Mouse (Mus musculus) lung, embryonic 14.5 days (tissue): ENCODE data around the gene Slc25a20. TPM values are rescaled to one million over a fixed set of nuclear protein-coding genes. Genes with fewer than 3 reads are reported as not detected.
"Not testable (repeated sequence)": the region's sequence is repeated elsewhere in the genome, so short reads cannot be mapped to it uniquely, and the experiment has no call there.

ENCODE experiments used
- ATAC-seq: fragments of 200-750 bp; cut with Nextera tagmentation; 2 replicates; pipeline ENCODE4 v1.8.0; 2017; ENCODE audit warnings: mild to moderate bottlenecking, moderate TSS enrichment, moderate library complexity; ENCODE audit not compliant: insufficient read depth
- DNase-seq: peaks from one replicate; pipeline ENCODE4 v3.0.0-alpha.2; 2015
- H3K27ac ChIP-seq: fragments of 300-500 bp; sonication (generic); 2 replicates; pipeline ENCODE4 v1.5.1; 2014; ENCODE audit warnings: low read depth, mild to moderate bottlenecking, moderate library complexity
- H3K27me3 ChIP-seq: fragments of 300-500 bp; sonication (generic); 2 replicates; pipeline ENCODE4 v1.6.1; 2014; ENCODE audit warnings: low read length, control low read depth; ENCODE audit not compliant: insufficient read depth
- H3K36me3 ChIP-seq: fragments of 300-500 bp; sonication (generic); 2 replicates; pipeline ENCODE4 v1.6.1; 2014; ENCODE audit warnings: control low read depth; ENCODE audit not compliant: insufficient read depth
- H3K4me1 ChIP-seq: fragments of 300-500 bp; sonication (generic); 2 replicates; pipeline ENCODE4 v1.6.1; 2014; ENCODE audit warnings: antibody characterized with exemption, control low read depth; ENCODE audit not compliant: insufficient read depth
- H3K4me2 ChIP-seq: fragments of 300-500 bp; sonication (generic); 2 replicates; pipeline ENCODE4 v1.6.1; 2014; ENCODE audit warnings: mild to moderate bottlenecking
- H3K4me3 ChIP-seq: fragments of 300-500 bp; sonication (generic); 2 replicates; pipeline ENCODE4 v1.5.1; 2014; ENCODE audit warnings: low read depth, low read length
- H3K9ac ChIP-seq: fragments of 300-500 bp; sonication (generic); 2 replicates; pipeline ENCODE4 v1.6.1; 2014
- H3K9me3 ChIP-seq: fragments of 300-500 bp; sonication (generic); 2 replicates; pipeline ENCODE4 v1.6.1; 2016; ENCODE audit warnings: low read depth, low read length, control low read depth
- CTCF ChIP-seq: IDR thresholded peaks from 2 replicates; pipeline ENCODE4 v1.5.1; 2016; ENCODE audit warnings: antibody characterized with exemption, low read depth
- WGBS: fragments of 180-500 bp; shearing (Covaris S2); extraction: QIAGEN DNeasy Blood & Tissue Kit; methylation state at CpG from one replicate; pipeline ENCODE4 v1.1.7; 2014; 5-methylcytosine and 5-hydroxymethylcytosine counted together
- polyA plus RNA-seq: library from polyadenylated mRNA; unstranded; fragments of >200 nt; fragmentation: Nextera tagmentation; extraction: Ambion mirVana; gene quantifications from 2 replicates; pipeline ENCODE4 v1.2.1, GENCODE M21; 2014

Gene Slc25a20
- polyA plus RNA-seq, 1 experiment from 2014 or later, result 27.6 TPM

DNA sequence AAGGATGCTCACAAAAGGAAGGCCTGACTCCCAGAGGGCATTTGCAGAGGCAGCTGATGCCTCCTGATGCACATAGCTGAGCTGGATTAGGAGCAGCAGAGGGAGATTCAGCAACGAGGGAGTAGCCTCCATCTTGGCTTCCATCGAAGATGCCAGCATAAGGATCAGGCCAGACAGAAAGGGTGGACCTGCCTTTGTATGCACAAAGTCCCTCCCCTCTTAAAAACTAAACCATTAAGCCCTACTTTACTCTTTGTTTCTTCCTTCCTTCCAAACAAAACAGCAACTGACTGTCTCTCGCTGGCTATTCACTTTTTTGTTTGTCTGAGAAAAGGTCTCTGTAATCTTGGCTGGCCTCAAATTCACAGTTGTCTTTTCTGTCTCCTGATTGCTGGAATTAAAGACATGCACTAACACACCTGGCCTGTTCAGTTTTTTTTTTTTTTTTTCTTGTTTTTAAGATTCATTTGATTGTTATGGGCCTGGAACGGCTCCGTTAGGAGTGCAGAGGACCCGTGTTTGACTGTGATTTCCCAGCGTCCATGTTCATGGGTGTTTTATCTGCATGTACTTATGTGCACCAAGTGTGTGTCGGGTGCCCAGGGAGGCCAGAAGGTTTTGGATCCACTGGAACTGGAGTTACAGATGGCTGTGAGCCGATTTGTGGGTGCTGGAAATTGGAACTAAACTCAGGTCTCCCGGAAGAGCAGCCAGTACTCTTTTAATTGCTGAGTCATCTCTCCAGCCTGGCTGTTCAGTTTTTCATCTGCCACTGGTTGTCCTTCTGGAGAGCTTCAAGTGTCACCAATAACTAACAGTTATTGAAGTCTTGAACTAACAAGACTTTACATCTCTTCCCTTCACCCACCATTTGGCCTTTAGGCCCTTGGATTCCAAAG is 7.1 kb upstream of the Slc25a20 start:
- ATAC-seq (no peak), DNase-seq (no peak)
- Histone ChIP-seq H3K9ac (no peak overlapping the region), H3K4me1 (peaks cover 4% of the 10 kb centered on the region; the same call in 1 of the 2 replicates), H3K4me3 (no peak overlapping the region), H3K27ac (no peak overlapping the region), H3K27me3 (no peaks in the 10 kb centered on the region), H3K9me3 (no peaks in the 10 kb centered on the region), H3K4me2 (no peak overlapping the region), H3K36me3 (no peaks in the 10 kb centered on the region)
- 74% methylated on average over 10 of the region's 10 CpGs for WGBS
- TF ChIP-seq CTCF, result no peak

GRCm38 (mm10) chr9:108655865-108656264 is 6.0 kb upstream of the Slc25a20 start:
- H3K9me3 ChIP-seq, ATAC-seq, H3K27me3 ChIP-seq, DNase-seq, H3K27ac ChIP-seq, H3K4me1 ChIP-seq, H3K9ac ChIP-seq, H3K4me3 ChIP-seq, H3K36me3 ChIP-seq, H3K4me2 ChIP-seq: not testable (repeated sequence)
- 71% methylated on average over 7 of the region's 7 CpGs for WGBS

GRCm38 (mm10) chr9:108662660-108663059 is 772 bp downstream of the Slc25a20 start:
- no peak overlapping the region for H3K27ac ChIP-seq

GRCm38 (mm10) chr9:108669875-108670274 is 8.0 kb downstream of the Slc25a20 start:
- no peaks in the 10 kb centered on the region for H3K9me3 ChIP-seq
- no peaks in the 10 kb centered on the region for H3K27me3 ChIP-seq
- H3K9ac ChIP-seq, result no peak overlapping the region
- peak; percentile 68 for TF ChIP-seq CTCF
- 53% methylated on average over 8 of the region's 8 CpGs for WGBS
- ATAC-seq (0 out of 2 replicates have a peak, but pooled peaks have one; percentile 28), DNase-seq (peak; percentile 79)
- H3K36me3 ChIP-seq, result peaks cover 22% of the 10 kb centered on the region; the same call in 1 of the 2 replicates
- H3K4me3 ChIP-seq, result no peak overlapping the region
- H3K4me2 ChIP-seq, result no peak overlapping the region
- no peaks in the 10 kb centered on the region for H3K4me1 ChIP-seq
- no peak overlapping the region for H3K27ac ChIP-seq

More at GRCm38 (mm10) chr9:108662660-108663059, 772 bp downstream of the Slc25a20 start:
- Histone ChIP-seq H3K27me3 (no peaks in the 10 kb centered on the region), H3K4me1 (no peaks in the 10 kb centered on the region; the same call in none of the 2 replicates), H3K4me2 (peak overlapping the region; percentile 72), H3K9me3 (no peaks in the 10 kb centered on the region), H3K4me3 (peak overlapping the region; percentile 71), H3K36me3 (no peaks in the 10 kb centered on the region), H3K9ac (peak overlapping the region; percentile 65)
- no peak for ATAC-seq
- 24% methylated on average over 6 of the region's 6 CpGs for WGBS
- TF ChIP-seq CTCF, result no peak
- DNase-seq, result no peak

DNA sequence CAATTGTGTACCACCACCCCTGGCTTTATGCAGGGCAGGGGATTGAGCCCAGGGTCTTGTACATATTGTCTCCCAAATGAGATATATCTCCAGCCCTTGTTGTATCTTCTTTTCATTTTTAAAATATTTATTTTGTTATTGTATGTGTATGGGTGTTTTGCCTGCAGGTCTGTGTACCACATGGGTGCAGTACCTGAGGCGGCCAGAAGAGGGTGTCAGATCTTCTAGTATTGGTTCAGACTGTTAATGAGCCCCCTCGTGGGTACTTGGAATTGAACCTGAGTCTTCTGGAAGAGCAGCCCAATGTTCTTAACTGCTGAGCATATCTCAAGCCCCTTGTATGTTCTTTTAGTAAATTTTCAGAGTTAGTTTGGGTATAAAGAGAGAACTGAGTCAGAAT is 11.3 kb downstream of the Slc25a20 start:
- H3K27me3 ChIP-seq, result no peaks in the 10 kb centered on the region
- H3K9ac ChIP-seq, result no peak overlapping the region
- no peak overlapping the region for H3K4me3 ChIP-seq
- H3K4me2 ChIP-seq, result no peak overlapping the region
- peaks cover 22% of the 10 kb centered on the region; the same call in 1 of the 2 replicates for H3K36me3 ChIP-seq
- ATAC-seq (no peak), DNase-seq (peak; percentile 49)
- WGBS, result 51% methylated on average over 2 of the region's 2 CpGs
- no peaks in the 10 kb centered on the region for H3K9me3 ChIP-seq
- peak; percentile 54 for TF ChIP-seq CTCF
- no peak overlapping the region for H3K27ac ChIP-seq
- no peaks in the 10 kb centered on the region for H3K4me1 ChIP-seq

DNA sequence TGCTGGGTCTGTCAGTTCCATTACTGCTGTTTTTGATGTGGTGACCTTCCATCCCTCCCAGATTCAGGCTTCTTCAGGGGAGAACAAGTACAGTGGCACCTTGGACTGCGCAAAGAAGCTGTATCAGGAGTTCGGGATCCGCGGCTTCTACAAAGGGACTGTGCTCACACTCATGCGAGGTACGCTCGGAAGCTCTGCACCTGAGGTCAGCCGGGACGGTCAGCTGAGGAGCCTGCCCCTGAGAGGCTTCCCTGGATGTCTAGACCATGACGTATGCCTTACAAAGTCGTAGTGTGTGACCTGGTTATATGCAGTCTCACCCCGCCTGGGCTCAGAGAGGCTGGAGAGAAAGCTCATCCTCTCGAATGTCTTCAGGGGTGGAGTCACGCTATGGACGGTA is 18.1 kb downstream of the Slc25a20 start:
- Histone ChIP-seq H3K9me3 (no peaks in the 10 kb centered on the region), H3K36me3 (peaks cover 28% of the 10 kb centered on the region), H3K4me2 (no peak overlapping the region), H3K27me3 (no peaks in the 10 kb centered on the region), H3K27ac (no peak overlapping the region), H3K4me3 (no peak overlapping the region), H3K9ac (no peak overlapping the region), H3K4me1 (no peaks in the 10 kb centered on the region)
- DNase-seq (no peak), ATAC-seq (no peak)
- TF ChIP-seq CTCF, result no peak
- WGBS, result 89% methylated on average over 15 of the region's 15 CpGs

GRCm38 (mm10) chr9:108686475-108686887 is 24.6 kb downstream of the Slc25a20 start:
- H3K9me3 ChIP-seq, result no peaks in the 10 kb centered on the region
- no peak overlapping the region for H3K4me3 ChIP-seq
- peak; percentile 68 for DNase-seq
- 31% methylated on average over 4 of the region's 4 CpGs for WGBS
- peaks cover 14% of the 10 kb centered on the region; the same call in 1 of the 2 replicates for H3K36me3 ChIP-seq
- ATAC-seq, result peak; percentile 52; the same call in 1 of the 2 replicates
- H3K9ac ChIP-seq, result no peak overlapping the region
- 0 out of 2 replicates have a peak, but pooled peaks have one; percentile 8 for TF ChIP-seq CTCF
- no peaks in the 10 kb centered on the region for H3K27me3 ChIP-seq
- no peaks in the 10 kb centered on the region for H3K4me1 ChIP-seq
- H3K4me2 ChIP-seq, result 0 out of 2 replicates have a peak overlapping the region, but pooled peaks have one; percentile 0
- peak overlapping the region; percentile 76 for H3K27ac ChIP-seq
